Comparison of ENCODE assay signal across 9 mouse cellular contexts in genomic region chr3:133757756-133758420, GRCm38 (mm10).
DNase-seq lines count a peak whose midpoint lies in the region; ATAC-seq and TF ChIP-seq lines count a peak whose summit lies in the region.
"Had no signal": no experiment of that assay in that cellular context is flagged by ENCODE, and none has a peak within 500 bp of the region (broad histone marks: within the 10 kb centered on the region; RNA-seq: fewer than 3 reads in every experiment).

No protein-coding gene starts in this region.

- DNase-seq in heart, embryonic 10.5 days (ENCODE audit: low spot score): no peak
- DNase-seq in heart, adult 18-20 months: no peak
- peak; percentile 3 for DNase-seq in CD4-positive helper T cell, adult 2 months (ENCODE audit: low read depth, low spot score)
- peak; percentile 30 for DNase-seq in lung, postnatal 10 days
- no peak for DNase-seq in embryo, embryonic 10 days (ENCODE audit: low spot score)
- DNase-seq in adrenal gland, postnatal 14 days: no peak
- DNase-seq in thymus, adult 2 months: no peak

- WGBS in heart, embryonic 10.5 days: 33% methylated on average over 12 of the region's 12 CpGs
- WGBS in intestine, embryonic 16.5 days: 34% methylated on average over 12 of the region's 12 CpGs
- 39% methylated on average over 12 of the region's 12 CpGs for WGBS in thymus, adult 2 months

- no peak for TF ChIP-seq POLR2A in thymus, adult 2 months (IDR thresholded peaks at IDR 0.05; ENCODE audit: control insufficient read depth, extremely low read depth, insufficient read depth, low read length, poor library complexity)

- H3K9ac ChIP-seq in intestine, embryonic 16.5 days (ENCODE audit: low read depth, low read length): no peak overlapping the region
- H3K9ac ChIP-seq: midbrain, embryonic 12.5 days had no signal

- no peaks in the 10 kb centered on the region for H3K36me3 ChIP-seq in heart, embryonic 10.5 days
- H3K36me3 ChIP-seq in intestine, embryonic 16.5 days (ENCODE audit: control insufficient read depth, insufficient read depth, low read length): no peaks in the 10 kb centered on the region
- no peaks in the 10 kb centered on the region for H3K36me3 ChIP-seq in thymus, adult 2 months (ENCODE audit: control insufficient read depth, insufficient read depth, low read length)
- H3K36me3 ChIP-seq: midbrain, embryonic 12.5 days had no signal

- no peaks in the 10 kb centered on the region for H3K27me3 ChIP-seq in heart, embryonic 10.5 days (ENCODE audit: insufficient read depth, poor library complexity, severe bottlenecking)
- H3K27me3 ChIP-seq in intestine, embryonic 16.5 days (replicated peaks; ENCODE audit: control insufficient read depth, insufficient read depth, low read length): no peaks in the 10 kb centered on the region
- no peaks in the 10 kb centered on the region for H3K27me3 ChIP-seq in thymus, adult 2 months (ENCODE audit: control insufficient read depth, insufficient read depth, low read length)
- H3K27me3 ChIP-seq: midbrain, embryonic 12.5 days had no signal

- no peaks in the 10 kb centered on the region for H3K9me3 ChIP-seq in heart, embryonic 10.5 days
- H3K9me3 ChIP-seq in intestine, embryonic 16.5 days (ENCODE audit: control insufficient read depth, low read length): no peaks in the 10 kb centered on the region
- H3K9me3 ChIP-seq: midbrain, embryonic 12.5 days had no signal

- TF ChIP-seq CTCF in thymus, adult 2 months (IDR thresholded peaks at IDR 0.05; ENCODE audit: borderline replicate concordance, control insufficient read depth, extremely low read depth, insufficient read depth, low read length, poor library complexity): no peak

- peaks cover 27% of the 10 kb centered on the region for H3K4me1 ChIP-seq in heart, embryonic 10.5 days
- H3K4me1 ChIP-seq in intestine, embryonic 16.5 days (ENCODE audit: control insufficient read depth, insufficient read depth, low read length): peaks cover 16% of the 10 kb centered on the region; the same call in 1 of the 2 replicates
- H3K4me1 ChIP-seq in thymus, adult 2 months (replicated peaks; ENCODE audit: control insufficient read depth, insufficient read depth, low read length): no peaks in the 10 kb centered on the region

- peak overlapping the region; percentile 15; the same call in 1 of the 2 replicates for H3K4me2 ChIP-seq in intestine, embryonic 16.5 days (ENCODE audit: low read depth, low read length)
- H3K4me2 ChIP-seq: midbrain, embryonic 12.5 days had no signal

- no peak for ATAC-seq in intestine, embryonic 16.5 days

- peak overlapping the region; percentile 30 for H3K27ac ChIP-seq in heart, embryonic 10.5 days
- H3K27ac ChIP-seq in intestine, embryonic 16.5 days (ENCODE audit: low read length): no peak overlapping the region
- H3K27ac ChIP-seq in thymus, adult 2 months (ENCODE audit: control insufficient read depth, insufficient read depth, low read length): no peak overlapping the region
- H3K27ac ChIP-seq: midbrain, embryonic 12.5 days had no signal

- H3K4me3 ChIP-seq in heart, embryonic 10.5 days: peak overlapping the region; percentile 44
- H3K4me3 ChIP-seq in intestine, embryonic 16.5 days (ENCODE audit: low read length): no peak overlapping the region
- no peak overlapping the region for H3K4me3 ChIP-seq in thymus, adult 2 months (ENCODE audit: control insufficient read depth, insufficient read depth, low read length)
- H3K4me3 ChIP-seq: midbrain, embryonic 12.5 days had no signal

Comparison
In these comparisons a context has a peak if more than half of its experiments do, and no peak if none do; other contexts are left out.
1. DNase-seq: peak in CD4-positive helper T cell, adult 2 months (single experiment) and lung, postnatal 10 days (single experiment); none in heart, embryonic 10.5 days (single experiment), heart, adult 18-20 months (0 of 2), embryo, embryonic 10 days (single experiment), adrenal gland, postnatal 14 days (single experiment) and thymus, adult 2 months (single experiment).